14 mouse cellular contexts compared by ENCODE assay signal in the genomic region with DNA sequence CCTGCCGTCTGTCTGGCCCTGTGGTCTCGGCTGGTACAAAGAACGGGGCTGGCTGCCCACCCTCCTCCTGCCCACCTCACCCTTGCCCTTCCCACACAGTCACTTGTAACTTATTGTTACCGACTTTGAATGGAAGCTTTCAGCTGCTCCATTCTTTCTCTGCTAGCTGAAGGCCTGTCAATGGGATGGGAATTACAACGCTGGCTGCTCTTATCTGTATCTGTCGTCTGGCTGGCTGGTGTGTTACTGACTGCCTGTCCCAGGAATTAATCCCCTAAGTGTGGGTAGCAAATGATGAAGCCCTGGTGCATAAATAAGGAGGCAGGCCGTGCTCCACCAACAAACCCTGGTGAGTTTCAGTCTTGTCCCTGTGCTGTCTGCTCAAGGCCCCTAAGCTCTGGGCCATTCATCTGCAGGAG. TPM values are rescaled to one million over a fixed set of nuclear protein-coding genes. Genes with fewer than 3 reads are reported as not detected.
A peak's percentile ranks its signal among the peaks of the same experiment; 100 is the strongest.
DNase-seq lines count a peak whose midpoint lies in the region; ATAC-seq lines count a peak whose summit lies in the region.
"Had no signal": no experiment of that assay in that cellular context is flagged by ENCODE, and none has a peak within 500 bp of the region (broad histone marks: within the 10 kb centered on the region; RNA-seq: fewer than 3 reads in every experiment).

No protein-coding gene starts in this region.

- H3K4me3 ChIP-seq in heart, embryonic 13.5 days: no peak overlapping the region
- H3K4me3 ChIP-seq in forebrain, embryonic 15.5 days: no peak overlapping the region
- no peak overlapping the region for H3K4me3 ChIP-seq in midbrain, embryonic 13.5 days (replicated peaks)
- H3K4me3 ChIP-seq: kidney, embryonic 15.5 days had no signal

- H3K27ac ChIP-seq in heart, embryonic 13.5 days (replicated peaks): peak overlapping the region; percentile 60
- H3K27ac ChIP-seq in forebrain, embryonic 15.5 days (replicated peaks): peak overlapping the region; percentile 75
- peak overlapping the region; percentile 76 for H3K27ac ChIP-seq in midbrain, embryonic 13.5 days
- H3K27ac ChIP-seq: kidney, embryonic 15.5 days; stomach, postnatal 0 days had no signal

- 8% methylated on average over 7 of the region's 7 CpGs for WGBS in heart, embryonic 13.5 days
- 3% methylated on average over 7 of the region's 7 CpGs for WGBS in forebrain, embryonic 15.5 days
- WGBS in midbrain, embryonic 13.5 days: 11% methylated on average over 7 of the region's 7 CpGs

- no peak overlapping the region; the same call in 1 of the 2 replicates for H3K4me2 ChIP-seq in heart, embryonic 13.5 days
- H3K4me2 ChIP-seq in forebrain, embryonic 15.5 days (replicated peaks): no peak overlapping the region
- 0 out of 2 replicates have a peak overlapping the region, but pooled peaks have one; percentile 1 for H3K4me2 ChIP-seq in midbrain, embryonic 13.5 days (replicated peaks)
- H3K4me2 ChIP-seq: kidney, embryonic 15.5 days had no signal

- no peaks in the 10 kb centered on the region for H3K9me3 ChIP-seq in heart, embryonic 13.5 days
- H3K9me3 ChIP-seq in forebrain, embryonic 15.5 days: no peaks in the 10 kb centered on the region
- no peaks in the 10 kb centered on the region for H3K9me3 ChIP-seq in midbrain, embryonic 13.5 days
- H3K9me3 ChIP-seq: kidney, embryonic 15.5 days had no signal

- H3K9ac ChIP-seq in heart, embryonic 13.5 days: 0 out of 2 replicates have a peak overlapping the region, but pooled peaks have one; percentile 11
- H3K9ac ChIP-seq in forebrain, embryonic 15.5 days (replicated peaks): no peak overlapping the region
- H3K9ac ChIP-seq in midbrain, embryonic 13.5 days (replicated peaks): no peak overlapping the region; the same call in 1 of the 2 replicates
- H3K9ac ChIP-seq: kidney, embryonic 15.5 days; liver, postnatal 0 days had no signal

- no peak for DNase-seq in heart, adult 9 months (ENCODE audit: low spot score in 2 of 2)
- DNase-seq in embryo, embryonic 10 days (ENCODE audit: low spot score): peak; percentile 66
- no peak for DNase-seq in ovary, adult 18-20 months (ENCODE audit: low spot score)
- DNase-seq in kidney, postnatal 14 days: no peak
- no peak for DNase-seq in cerebellum, adult 9-10 months
- DNase-seq: cerebellum, postnatal 14 days; gastrocnemius, postnatal 10 days; layer of hippocampus, adult 9-11 months; liver, postnatal 0 days had no signal

- peaks cover 31% of the 10 kb centered on the region for H3K4me1 ChIP-seq in heart, embryonic 13.5 days
- H3K4me1 ChIP-seq in forebrain, embryonic 15.5 days: peaks cover 35% of the 10 kb centered on the region
- peaks cover 56% of the 10 kb centered on the region for H3K4me1 ChIP-seq in midbrain, embryonic 13.5 days (replicated peaks)

- ATAC-seq in heart, embryonic 13.5 days (ENCODE audit: extremely low read depth, insufficient number of reproducible peaks, low FRiP score, low TSS enrichment): no peak
- ATAC-seq in forebrain, embryonic 15.5 days (replicated peaks): peak; percentile 72
- peak; percentile 79 for ATAC-seq in midbrain, embryonic 13.5 days
- ATAC-seq: liver, postnatal 0 days had no signal

- no peaks in the 10 kb centered on the region for H3K36me3 ChIP-seq in heart, embryonic 13.5 days
- no peaks in the 10 kb centered on the region for H3K36me3 ChIP-seq in forebrain, embryonic 15.5 days
- no peaks in the 10 kb centered on the region for H3K36me3 ChIP-seq in midbrain, embryonic 13.5 days
- H3K36me3 ChIP-seq: kidney, embryonic 15.5 days had no signal

- H3K27me3 ChIP-seq in heart, embryonic 13.5 days (replicated peaks): no peaks in the 10 kb centered on the region
- no peaks in the 10 kb centered on the region for H3K27me3 ChIP-seq in forebrain, embryonic 15.5 days
- H3K27me3 ChIP-seq in midbrain, embryonic 13.5 days: peaks cover 3% of the 10 kb centered on the region; the same call in 1 of the 2 replicates
- H3K27me3 ChIP-seq: kidney, embryonic 15.5 days had no signal

RNA-seq across cellular contexts. Expression of a gene that starts 34.5 kb away (rescaled TPM):
- polyA plus RNA-seq in heart, embryonic 13.5 days (2015; fragmentation: Nextera tagmentation; extraction: Ambion mirVana): 26.3 and 28.8 TPM in 2 replicates
- 36.4 and 40.4 TPM in 2 replicates for polyA plus RNA-seq in forebrain, embryonic 15.5 days (2015; fragmentation: Nextera tagmentation; extraction: Ambion mirVana)
- polyA plus RNA-seq in midbrain, embryonic 13.5 days (2015; fragmentation: Nextera tagmentation; extraction: Ambion mirVana): 33.2 and 34.3 TPM in 2 replicates

RNA-seq across cellular contexts. Expression of a gene that starts 40.4 kb away (rescaled TPM):
- 28.5 and 35.1 TPM in 2 replicates for polyA plus RNA-seq in heart, embryonic 13.5 days (2015; fragmentation: Nextera tagmentation; extraction: Ambion mirVana)
- 29.7 and 32.7 TPM in 2 replicates for polyA plus RNA-seq in forebrain, embryonic 15.5 days (2015; fragmentation: Nextera tagmentation; extraction: Ambion mirVana)
- 25.3 and 28.2 TPM in 2 replicates for polyA plus RNA-seq in midbrain, embryonic 13.5 days (2015; fragmentation: Nextera tagmentation; extraction: Ambion mirVana)
